Mouse (Mus musculus): Measurements from ENCODE around the gene Ano4.

DNA sequence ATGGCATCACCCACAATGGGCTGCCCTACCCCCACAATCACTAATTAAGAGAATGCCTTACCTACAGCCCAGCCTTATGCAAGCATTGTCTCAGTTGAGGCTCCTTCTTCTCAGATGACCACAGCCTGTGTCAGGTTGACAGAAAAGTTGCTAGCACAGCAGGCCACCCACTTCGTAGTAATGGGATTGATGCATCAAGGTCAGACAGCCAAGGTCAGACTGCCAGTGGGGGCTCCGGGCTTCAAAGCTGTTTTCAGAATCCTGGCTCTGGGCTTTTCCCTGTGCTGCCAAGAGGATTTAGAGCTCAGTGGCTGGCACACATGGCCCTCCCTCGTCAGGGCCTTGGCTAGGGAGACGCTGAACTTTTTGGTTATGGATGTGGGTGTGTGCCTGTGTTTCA, 48.1 kb upstream of the Ano4 start:
- TF ChIP-seq CTCF (conservative IDR thresholded peaks at IDR 0.05; ENCODE audit: low read length) (no peak), POU5F1 (IDR thresholded peaks at IDR 0.05; ENCODE audit: borderline replicate concordance, low read length) (no peak), NANOG (IDR thresholded peaks at IDR 0.05; ENCODE audit: borderline replicate concordance, low read length) (peak; percentile 50; the same call in 1 of the 2 replicates)
